Mouse (Mus musculus) gastrocnemius, postnatal 10 days (tissue): Measurements from ENCODE around the gene Spag4. TPM values are rescaled to one million over a fixed set of nuclear protein-coding genes. Genes with fewer than 3 reads are reported as not detected.
"Not testable (repeated sequence)": the region's sequence is repeated elsewhere in the genome, so short reads cannot be mapped to it uniquely, and the experiment has no call there.

Experiments
- DNase-seq: peaks from one replicate; pipeline ENCODE4 v3.0.0; 2021; ENCODE audit warnings: mixed read lengths
- total RNA-seq, 2 experiments: library from RNA; stranded (reverse); gene quantifications; 2 replicates each; pipeline ENCODE4 v1.2.3; 2021

Gene Spag4
- total RNA-seq, 2 experiments from 2014 or later: 0.85 to 0.86 TPM

DNA sequence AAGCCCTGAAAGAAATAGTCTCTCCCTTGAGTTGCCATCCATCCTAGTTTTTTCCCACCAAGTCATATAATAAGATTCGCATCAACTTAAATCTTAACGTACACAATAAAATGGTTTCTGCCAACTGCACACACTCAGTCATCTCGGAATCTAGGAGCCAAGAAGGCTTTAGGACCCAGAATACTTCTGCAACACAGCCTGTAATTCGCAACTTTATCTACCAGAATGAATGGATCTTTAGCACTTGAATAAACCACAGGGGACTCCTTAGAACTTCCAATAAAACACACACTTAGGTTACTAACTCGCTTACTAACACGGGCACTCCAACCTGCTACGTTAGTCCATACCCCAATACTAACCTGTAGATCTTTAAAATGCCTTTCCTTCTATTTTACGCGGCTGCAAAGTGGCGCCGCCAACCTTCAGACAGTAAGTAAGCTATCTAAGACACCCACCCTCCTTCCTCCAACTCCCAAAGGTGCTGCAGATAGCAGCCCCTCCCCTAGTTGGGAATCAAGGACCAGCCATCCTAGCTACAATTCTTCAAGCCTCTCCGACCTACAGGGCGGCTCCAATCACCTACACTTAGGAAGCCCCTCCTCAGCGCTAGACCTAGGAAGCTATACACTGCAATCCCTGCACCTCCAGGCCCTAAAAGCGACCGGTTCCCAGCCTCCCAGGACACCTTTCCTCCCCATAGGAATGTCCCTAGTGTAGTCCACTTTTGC lies 45.8 kb downstream of the Spag4 start:
- no peak for DNase-seq

- peak; percentile 94 for DNase-seq
Observed at GRCm38 (mm10) chr2:156111358-156112079, 46.5 kb downstream of the Spag4 start, which contains the start of the genes Cpne1 and Rbm12. TSS of gene Cpne1 (minus strand) at chr2:156111965. TSS of gene Rbm12 (minus strand) at chr2:156111978.

GRCm38 (mm10) chr2:156112080-156112423 lies 47.1 kb downstream of the Spag4 start:
- DNase-seq: not testable (repeated sequence)

GRCm38 (mm10) chr2:156119566-156119965 lies 54.6 kb downstream of the Spag4 start:
- no peak for DNase-seq

Other genes starting within 250 kb of the Spag4 start
- gene BC029722, start 245.7 kb upstream of the Spag4 start, total RNA-seq: 10 to 100 TPM; 14.3 to 16.9 TPM
- gene Eif6, start 238.2 kb upstream of the Spag4 start, total RNA-seq: 10 to 100 TPM; 58.0 to 63.8 TPM
- gene Fam83c, start 230.3 kb upstream of the Spag4 start, total RNA-seq: not detected
- 100 to 1,000 TPM in 1 of 2 experiments, 10 to 100 TPM in 1; 92.3 to 108 TPM for gene Uqcc1, start 134.9 kb upstream of the Spag4 start, total RNA-seq
- not detected for gene Gm15557, start 124.4 kb upstream of the Spag4 start, total RNA-seq
- gene Gdf5, start 119.8 kb upstream of the Spag4 start, total RNA-seq: under 1 TPM in 1 of 2 experiments, not detected in 1; 0.14 TPM
- 10 to 100 TPM in 1 of 2 experiments, 1 to 10 TPM in 1; 7.8 to 11.7 TPM for gene Cep250, start 108.7 kb upstream of the Spag4 start, total RNA-seq
- gene 6430550D23Rik, start 57.2 kb upstream of the Spag4 start, total RNA-seq: under 1 TPM; 0.49 to 0.63 TPM
- gene Ergic3, start 57.1 kb upstream of the Spag4 start, total RNA-seq: 10 to 100 TPM; 78.1 to 84.4 TPM
- gene Fer1l4, start 12.2 kb upstream of the Spag4 start, total RNA-seq: not detected
- 10 to 100 TPM; 14.5 to 15.1 TPM for gene Cpne1, start 46.8 kb downstream of the Spag4 start, total RNA-seq
- 10 to 100 TPM; 13.9 to 17.9 TPM for gene Rbm12, start 46.8 kb downstream of the Spag4 start, total RNA-seq
- gene Gm28036, start 61.9 kb downstream of the Spag4 start, total RNA-seq: 10 to 100 TPM; 12.8 to 13.4 TPM
- gene Romo1, start 78.9 kb downstream of the Spag4 start, total RNA-seq: 100 to 1,000 TPM; 207 to 226 TPM
- gene Nfs1, start 79.0 kb downstream of the Spag4 start, total RNA-seq: 10 to 100 TPM; 48.4 to 55.1 TPM
- gene Rbm39, start 115.1 kb downstream of the Spag4 start, total RNA-seq: 100 to 1,000 TPM; 139 to 199 TPM
- gene Phf20, start 131.3 kb downstream of the Spag4 start, total RNA-seq: 10 to 100 TPM; 25.1 to 27.3 TPM
- gene Cnbd2, start 247.1 kb downstream of the Spag4 start, total RNA-seq: 1 to 10 TPM; 1.5 to 1.7 TPM
- 10 to 100 TPM; 65.9 to 66.4 TPM for gene Scand1, start 247.5 kb downstream of the Spag4 start, total RNA-seq